Mouse (Mus musculus): Measurements from ENCODE around the gene Olfr847. TPM values are rescaled to one million over a fixed set of nuclear protein-coding genes. Genes with fewer than 3 reads are reported as not detected.

Olfr847 gene
- not detected in 2 replicates for polyA plus RNA-seq (2015; fragmentation: Nextera tagmentation; extraction: Ambion mirVana)

DNA sequence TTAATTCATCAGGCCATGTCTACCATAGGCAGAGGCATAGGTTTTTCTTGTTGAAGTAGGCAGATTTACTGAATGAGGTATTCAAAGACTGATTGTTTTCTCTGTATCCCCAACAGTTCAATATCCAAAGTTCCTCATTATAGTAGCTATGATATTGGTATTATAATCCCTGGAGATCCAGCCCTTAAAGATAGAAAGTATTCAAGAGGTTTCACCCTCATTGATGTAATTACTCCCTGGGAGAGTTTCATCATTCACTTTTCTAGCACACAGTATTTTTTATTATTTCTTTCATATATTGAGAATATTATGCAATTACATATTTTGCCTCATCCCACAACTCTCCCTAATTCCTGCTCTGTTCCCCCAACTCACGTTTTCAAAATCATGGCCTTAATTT, at the start of gene Olfr847:
Gene Olfr847 (minus strand): TSS at position 101 of the 400 bp plus-strand sequence.
- Histone ChIP-seq H3K27me3 (ENCODE audit: control insufficient read depth, insufficient read depth, low read depth, low read length) (no peaks in the 10 kb centered on the region), H3K9ac (ENCODE audit: low read depth, low read length) (no peak within 1 kb of the TSS), H3K4me1 (ENCODE audit: control insufficient read depth, insufficient read depth, low read length) (no peaks in the 10 kb centered on the region), H3K9me3 (replicated peaks; ENCODE audit: control insufficient read depth, low read length, poor library complexity, severe bottlenecking) (peaks cover 4% of the 10 kb centered on the region), H3K36me3 (ENCODE audit: control insufficient read depth, insufficient read depth, low read length) (no peaks in the 10 kb centered on the region), H3K27ac (ENCODE audit: low read length) (no peak within 1 kb of the TSS), H3K4me2 (ENCODE audit: low read length) (no peak within 1 kb of the TSS), H3K4me3 (ENCODE audit: low read depth, low read length) (no peak within 1 kb of the TSS)
- 66% methylated on average over 1 of the region's 1 CpGs for WGBS
- ATAC-seq: no peak

DNA sequence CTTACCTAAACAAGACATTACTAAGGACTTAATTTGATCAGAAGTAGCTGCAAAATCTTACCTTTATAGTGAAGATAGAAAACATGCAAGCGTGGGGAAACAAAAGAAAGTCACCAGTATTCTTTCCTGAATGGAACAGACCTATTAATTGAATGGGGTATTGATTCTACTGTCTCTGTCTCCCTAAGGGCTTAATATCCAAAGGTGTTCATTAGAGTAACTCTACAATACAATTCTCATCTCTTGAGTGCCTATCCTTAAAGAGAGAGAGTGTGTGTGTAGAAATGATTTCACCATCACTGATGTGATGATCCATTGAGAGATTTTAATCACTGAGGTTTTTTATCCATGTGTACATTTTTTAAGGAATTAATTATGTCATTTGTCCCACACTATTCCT, 14.6 kb downstream of the Olfr847 start, which contains the start of gene Olfr846:
Gene Olfr846 (minus strand): TSS at position 101 of the 400 bp plus-strand sequence.
- Histone ChIP-seq H3K4me2 (ENCODE audit: low read length) (no peak within 1 kb of the TSS), H3K36me3 (ENCODE audit: control insufficient read depth, insufficient read depth, low read length) (no peaks in the 10 kb centered on the region), H3K9me3 (replicated peaks; ENCODE audit: control insufficient read depth, low read length, poor library complexity, severe bottlenecking) (peaks cover 15% of the 10 kb centered on the region), H3K4me1 (ENCODE audit: control insufficient read depth, insufficient read depth, low read length) (no peaks in the 10 kb centered on the region), H3K9ac (ENCODE audit: low read depth, low read length) (no peak within 1 kb of the TSS), H3K4me3 (ENCODE audit: low read depth, low read length) (no peak within 1 kb of the TSS), H3K27ac (ENCODE audit: low read length) (no peak within 1 kb of the TSS), H3K27me3 (ENCODE audit: control insufficient read depth, insufficient read depth, low read depth, low read length) (no peaks in the 10 kb centered on the region)
- no peak for ATAC-seq
- 54% methylated on average over 1 of the region's 1 CpGs for WGBS

DNA sequence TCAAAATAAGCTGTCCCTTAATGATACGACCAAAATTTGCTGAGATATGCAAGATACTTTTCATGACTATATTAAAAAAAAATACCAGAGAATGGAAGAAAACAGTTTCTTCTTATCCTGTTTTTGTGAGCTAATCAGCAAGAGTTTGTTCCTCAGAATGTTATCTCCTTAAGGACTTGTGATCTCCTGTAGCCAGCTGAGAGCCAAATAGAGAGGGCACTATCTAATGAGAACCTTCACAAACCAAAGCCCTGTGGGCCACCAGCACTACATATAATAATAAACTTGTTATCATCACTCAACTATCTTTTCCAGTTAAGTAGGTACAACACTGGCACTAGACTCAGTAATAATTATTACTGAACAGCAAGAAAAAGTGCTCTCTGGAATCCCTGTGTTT, 42.3 kb downstream of the Olfr847 start, which contains the start of gene Olfr845:
Gene Olfr845 (plus strand): TSS at position 301 of the 400 bp plus-strand sequence.
- Histone ChIP-seq H3K36me3 (ENCODE audit: control insufficient read depth, insufficient read depth, low read length) (no peaks in the 10 kb centered on the region), H3K9me3 (replicated peaks; ENCODE audit: control insufficient read depth, low read length, poor library complexity, severe bottlenecking) (peaks cover 7% of the 10 kb centered on the region; the same call in 1 of the 2 replicates), H3K4me1 (ENCODE audit: control insufficient read depth, insufficient read depth, low read length) (no peaks in the 10 kb centered on the region), H3K27ac (ENCODE audit: low read length) (no peak within 1 kb of the TSS), H3K9ac (ENCODE audit: low read depth, low read length) (no peak within 1 kb of the TSS), H3K27me3 (ENCODE audit: control insufficient read depth, insufficient read depth, low read depth, low read length) (no peaks in the 10 kb centered on the region), H3K4me3 (ENCODE audit: low read depth, low read length) (no peak within 1 kb of the TSS), H3K4me2 (ENCODE audit: low read length) (no peak within 1 kb of the TSS)
- 80% methylated on average over 1 of the region's 1 CpGs for WGBS
- ATAC-seq: no peak

Other genes with a start within 250 kb of the Olfr847 start
- not detected in 2 replicates for gene Olfr837, start 242.4 kb downstream of the Olfr847 start, polyA plus RNA-seq (2015; fragmentation: Nextera tagmentation; extraction: Ambion mirVana)
- not detected in 2 replicates for gene Olfr839-ps1, start 201.4 kb downstream of the Olfr847 start, polyA plus RNA-seq (2015; fragmentation: Nextera tagmentation; extraction: Ambion mirVana)
- gene Olfr843, start 126.7 kb downstream of the Olfr847 start, polyA plus RNA-seq (2015; fragmentation: Nextera tagmentation; extraction: Ambion mirVana): not detected in 2 replicates
- gene Olfr844, start 62.3 kb downstream of the Olfr847 start, polyA plus RNA-seq (2015; fragmentation: Nextera tagmentation; extraction: Ambion mirVana): not detected in 2 replicates
- not detected in 2 replicates for gene Olfr845, start 42.2 kb downstream of the Olfr847 start, polyA plus RNA-seq (2015; fragmentation: Nextera tagmentation; extraction: Ambion mirVana)
- not detected in 2 replicates for gene Olfr846, start 14.7 kb downstream of the Olfr847 start, polyA plus RNA-seq (2015; fragmentation: Nextera tagmentation; extraction: Ambion mirVana)
- not detected in 2 replicates for gene Olfr849, start 61.6 kb upstream of the Olfr847 start, polyA plus RNA-seq (2015; fragmentation: Nextera tagmentation; extraction: Ambion mirVana)
- gene Olfr850, start 99.6 kb upstream of the Olfr847 start, polyA plus RNA-seq (2015; fragmentation: Nextera tagmentation; extraction: Ambion mirVana): not detected in 2 replicates
- gene Olfr851, start 114.6 kb upstream of the Olfr847 start, polyA plus RNA-seq (2015; fragmentation: Nextera tagmentation; extraction: Ambion mirVana): not detected in 2 replicates
- gene Olfr853, start 162.4 kb upstream of the Olfr847 start, polyA plus RNA-seq (2015; fragmentation: Nextera tagmentation; extraction: Ambion mirVana): not detected in 2 replicates
- gene Olfr854, start 188.7 kb upstream of the Olfr847 start, polyA plus RNA-seq (2015; fragmentation: Nextera tagmentation; extraction: Ambion mirVana): not detected in 2 replicates
- not detected in 2 replicates for gene Olfr855, start 203.9 kb upstream of the Olfr847 start, polyA plus RNA-seq (2015; fragmentation: Nextera tagmentation; extraction: Ambion mirVana)
- gene Zfp317, start 243.4 kb upstream of the Olfr847 start, polyA plus RNA-seq (2015; fragmentation: Nextera tagmentation; extraction: Ambion mirVana): 38.1 and 43.9 TPM in 2 replicates